Mouse (Mus musculus) kidney, adult 2 months (tissue): ENCODE data around the gene Supt20.

Experiments
- CTCF ChIP-seq: fragments of 200-500 bp; conservative IDR thresholded peaks from 2 replicates; pipeline ENCODE4 v1.5.1; 2011; ENCODE audit warnings: low read depth, mild to moderate bottlenecking, control low read depth, low read length, moderate library complexity, mixed read lengths; ENCODE audit not compliant: insufficient read depth, insufficient read length
- POLR2A ChIP-seq: fragments of 200-500 bp; IDR thresholded peaks from one replicate; pipeline ENCODE4 v1.6.1; 2011; ENCODE audit warnings: low read depth, low read length, control low read depth

DNA sequence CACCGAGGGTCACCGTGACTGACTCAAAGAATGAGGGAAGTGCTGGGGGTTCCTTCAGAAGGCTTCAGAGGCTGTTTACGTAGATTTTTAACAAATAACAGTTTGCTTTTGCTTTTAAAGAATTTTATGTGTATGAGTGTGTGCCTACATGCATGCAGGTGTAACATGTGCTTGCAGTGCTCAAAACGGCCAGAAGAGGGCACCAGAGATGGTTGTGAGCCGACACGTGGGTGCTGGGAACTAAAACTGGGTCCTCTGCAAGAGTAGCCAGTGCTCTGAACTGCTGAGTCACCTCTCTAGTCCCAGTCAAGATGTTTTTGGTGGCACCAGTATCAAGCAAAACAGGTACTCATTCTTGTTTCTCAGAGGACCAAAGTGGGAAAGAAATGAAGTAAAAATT lies 81.0 kb downstream of the Supt20 start:
- TF ChIP-seq CTCF = 0 out of 2 replicates have a peak, but pooled peaks have one; percentile 8
- TF ChIP-seq POLR2A = no peak
